Mouse (Mus musculus): ENCODE measurements around the gene Dennd4b.

DNA sequence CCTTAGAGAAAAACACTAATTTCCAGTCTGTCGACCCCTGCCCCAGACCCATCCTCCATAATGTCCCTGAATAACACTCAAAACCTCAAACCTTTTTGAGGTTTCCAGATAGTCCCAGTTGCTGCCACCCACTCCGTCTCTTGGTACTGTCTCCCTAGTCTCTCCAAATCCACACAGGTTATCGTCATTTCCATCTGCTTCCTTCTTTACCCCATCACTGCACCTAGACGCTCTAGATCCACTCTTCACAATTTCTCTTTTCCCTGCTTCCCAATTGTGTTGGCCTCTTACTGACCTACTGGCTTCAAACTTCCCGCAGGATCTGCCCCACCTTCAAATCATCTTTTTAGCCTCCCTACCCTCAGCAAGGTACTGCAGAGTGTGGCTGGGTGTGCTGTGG lies 43.9 kb upstream of the Dennd4b start:
- no peak for TF ChIP-seq POLR2A (IDR thresholded peaks at IDR 0.05; ENCODE audit: extremely low read depth, insufficient read depth, low read length)
- no peak for TF ChIP-seq CTCF (IDR thresholded peaks at IDR 0.05; ENCODE audit: low read depth, low read length)
